Mouse (Mus musculus): Measurements from ENCODE around the gene Bloc1s5. TPM values are rescaled to one million over a fixed set of nuclear protein-coding genes. Genes with fewer than 3 reads are reported as not detected.
A peak's percentile ranks its signal among the peaks of the same experiment; 100 is the strongest.

Gene Bloc1s5
- polyA plus RNA-seq, 1 experiment, result 8.1 TPM

DNA sequence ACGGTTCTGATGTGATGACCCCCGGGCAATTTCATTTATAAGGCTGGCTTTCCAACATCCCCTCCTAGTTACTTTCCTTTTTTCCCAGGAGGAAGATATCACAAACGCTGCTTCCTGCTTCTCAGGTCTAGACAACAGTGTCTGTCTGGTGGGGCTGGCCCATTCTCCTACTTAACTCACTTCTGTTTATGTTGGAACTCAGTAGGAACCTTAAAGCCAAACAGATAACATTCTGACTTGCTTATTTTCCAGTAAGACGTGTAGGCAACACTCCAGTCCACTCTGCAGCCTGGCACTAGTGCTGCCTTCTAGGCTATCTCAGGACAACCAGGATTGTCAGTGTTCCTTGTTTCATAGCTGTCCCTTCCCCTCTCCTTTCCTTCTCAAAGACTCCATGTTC is 14.2 kb upstream of the Bloc1s5 start:
- no peak overlapping the region for H3K4me3 ChIP-seq (ENCODE audit: insufficient read depth, low read length)
- TF ChIP-seq CTCF (IDR thresholded peaks at IDR 0.05; ENCODE audit: low read depth, low read length) (no peak), POLR2A (IDR thresholded peaks at IDR 0.05; ENCODE audit: borderline replicate concordance, low read depth, low read length) (no peak)
- no peak overlapping the region for H3K27ac ChIP-seq (ENCODE audit: insufficient read depth, low read depth, low read length)
- peaks cover 4% of the 10 kb centered on the region; the same call in 1 of the 2 replicates for H3K4me1 ChIP-seq (ENCODE audit: control insufficient read depth, insufficient read depth, low read length)

DNA sequence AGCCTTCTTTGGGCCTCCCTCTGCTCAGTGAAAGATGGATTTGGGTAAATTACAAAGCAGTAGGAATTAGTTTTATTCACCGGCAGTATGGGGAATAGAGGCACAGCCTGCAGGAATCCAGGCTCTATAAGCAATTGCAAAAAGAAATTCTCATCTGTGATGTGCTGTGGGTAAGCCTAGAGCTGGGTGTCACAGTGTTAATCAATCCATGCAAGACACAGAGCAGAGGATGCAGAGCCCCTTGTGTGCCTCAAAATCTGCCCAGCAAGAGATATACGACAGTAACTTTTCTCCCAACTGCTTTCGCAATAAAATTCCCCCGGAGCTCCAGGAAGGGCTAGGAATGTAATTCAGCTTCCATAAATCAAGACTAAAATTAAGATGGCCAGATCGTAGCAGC is 6.5 kb upstream of the Bloc1s5 start:
- Histone ChIP-seq H3K4me1 (ENCODE audit: control insufficient read depth, insufficient read depth, low read length) (no peaks in the 10 kb centered on the region), H3K4me3 (ENCODE audit: insufficient read depth, low read length) (no peak overlapping the region), H3K27ac (ENCODE audit: insufficient read depth, low read depth, low read length) (no peak overlapping the region)
- TF ChIP-seq POLR2A (IDR thresholded peaks at IDR 0.05; ENCODE audit: borderline replicate concordance, low read depth, low read length) (no peak), CTCF (IDR thresholded peaks at IDR 0.05; ENCODE audit: low read depth, low read length) (no peak)

DNA sequence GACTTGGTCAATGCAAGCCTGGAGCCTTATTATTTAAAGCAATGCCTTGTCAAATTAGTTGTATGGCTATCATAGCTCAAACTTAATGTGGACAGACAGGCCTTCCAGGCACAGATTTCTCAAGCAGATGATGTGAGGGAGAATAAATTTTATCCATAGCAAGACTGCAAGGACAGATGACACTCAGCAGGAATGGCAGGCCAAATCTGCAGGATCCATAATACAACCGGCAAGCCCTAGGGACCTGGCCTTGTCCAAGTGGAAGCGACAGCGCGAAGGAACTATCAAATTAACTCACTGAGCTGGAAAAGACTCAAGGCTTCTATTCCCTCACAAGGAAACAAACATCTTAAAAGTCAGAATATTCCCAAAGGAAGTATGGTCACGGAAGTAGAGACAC is 6.1 kb upstream of the Bloc1s5 start:
- no peaks in the 10 kb centered on the region for H3K4me1 ChIP-seq (ENCODE audit: control insufficient read depth, insufficient read depth, low read length)
- no peak overlapping the region for H3K27ac ChIP-seq (ENCODE audit: insufficient read depth, low read depth, low read length)
- TF ChIP-seq POLR2A (IDR thresholded peaks at IDR 0.05; ENCODE audit: borderline replicate concordance, low read depth, low read length) (no peak), CTCF (IDR thresholded peaks at IDR 0.05; ENCODE audit: low read depth, low read length) (no peak)
- H3K4me3 ChIP-seq (ENCODE audit: insufficient read depth, low read length), result no peak overlapping the region

DNA sequence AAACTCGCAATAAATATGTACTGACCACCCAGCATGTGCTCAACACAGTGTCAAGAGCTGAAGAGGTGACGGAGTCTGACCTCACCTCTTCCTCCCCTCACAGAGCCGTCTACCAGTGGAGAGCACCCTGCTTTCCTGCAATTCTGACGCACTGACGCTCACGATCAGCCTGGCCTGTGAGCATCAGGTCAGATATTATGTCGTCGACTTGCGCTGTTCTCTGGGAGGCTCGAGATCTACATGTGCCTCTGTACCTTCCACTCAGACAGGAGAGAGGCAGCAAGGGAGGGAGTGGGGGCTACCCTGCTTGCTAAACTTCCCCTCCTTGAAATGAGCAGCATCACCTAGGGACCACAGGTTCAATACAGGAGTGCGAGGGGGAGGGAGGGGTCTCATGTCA is 3.8 kb upstream of the Bloc1s5 start:
- Histone ChIP-seq H3K27ac (ENCODE audit: insufficient read depth, low read depth, low read length) (no peak overlapping the region), H3K4me3 (ENCODE audit: insufficient read depth, low read length) (no peak overlapping the region), H3K4me1 (ENCODE audit: control insufficient read depth, insufficient read depth, low read length) (peaks cover 2% of the 10 kb centered on the region; the same call in 1 of the 2 replicates)
- TF ChIP-seq CTCF (IDR thresholded peaks at IDR 0.05; ENCODE audit: low read depth, low read length), result no peak
- TF ChIP-seq POLR2A (IDR thresholded peaks at IDR 0.05; ENCODE audit: borderline replicate concordance, low read depth, low read length), result no peak

DNA sequence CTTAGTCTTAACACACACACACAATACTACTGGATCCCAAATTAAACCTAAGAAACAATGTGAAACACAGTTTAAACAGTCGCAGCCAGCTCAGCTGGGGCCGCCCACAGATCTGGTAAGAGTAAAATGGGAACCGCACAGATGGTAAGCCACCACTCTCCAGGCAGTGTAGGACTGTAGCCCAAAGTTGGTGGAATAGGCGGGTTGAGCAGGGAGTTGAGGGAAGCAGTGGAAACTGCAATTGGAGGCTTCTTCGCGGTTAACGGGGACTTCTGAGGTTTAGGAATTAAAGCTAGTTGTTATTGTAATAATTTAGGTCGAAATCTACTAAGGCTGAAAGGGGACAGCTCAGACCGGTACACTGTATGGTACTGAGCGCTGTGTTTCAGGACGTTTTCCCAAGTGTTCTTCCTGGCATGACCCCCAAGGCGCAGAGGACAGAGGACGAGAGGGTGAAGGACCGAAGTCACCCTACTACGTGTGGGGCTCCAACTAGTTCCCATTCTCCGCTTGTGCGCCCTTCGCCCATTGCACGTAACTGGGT is 581 bp downstream of the Bloc1s5 start:
- no peak for TF ChIP-seq CTCF (IDR thresholded peaks at IDR 0.05; ENCODE audit: low read depth, low read length)
- no peak for TF ChIP-seq POLR2A (IDR thresholded peaks at IDR 0.05; ENCODE audit: borderline replicate concordance, low read depth, low read length)
- peak overlapping the region; percentile 88 for H3K4me3 ChIP-seq (ENCODE audit: insufficient read depth, low read length)
- peaks cover 2% of the 10 kb centered on the region; the same call in 1 of the 2 replicates for H3K4me1 ChIP-seq (ENCODE audit: control insufficient read depth, insufficient read depth, low read length)
- peak overlapping the region; percentile 9 for H3K27ac ChIP-seq (ENCODE audit: insufficient read depth, low read depth, low read length)

DNA sequence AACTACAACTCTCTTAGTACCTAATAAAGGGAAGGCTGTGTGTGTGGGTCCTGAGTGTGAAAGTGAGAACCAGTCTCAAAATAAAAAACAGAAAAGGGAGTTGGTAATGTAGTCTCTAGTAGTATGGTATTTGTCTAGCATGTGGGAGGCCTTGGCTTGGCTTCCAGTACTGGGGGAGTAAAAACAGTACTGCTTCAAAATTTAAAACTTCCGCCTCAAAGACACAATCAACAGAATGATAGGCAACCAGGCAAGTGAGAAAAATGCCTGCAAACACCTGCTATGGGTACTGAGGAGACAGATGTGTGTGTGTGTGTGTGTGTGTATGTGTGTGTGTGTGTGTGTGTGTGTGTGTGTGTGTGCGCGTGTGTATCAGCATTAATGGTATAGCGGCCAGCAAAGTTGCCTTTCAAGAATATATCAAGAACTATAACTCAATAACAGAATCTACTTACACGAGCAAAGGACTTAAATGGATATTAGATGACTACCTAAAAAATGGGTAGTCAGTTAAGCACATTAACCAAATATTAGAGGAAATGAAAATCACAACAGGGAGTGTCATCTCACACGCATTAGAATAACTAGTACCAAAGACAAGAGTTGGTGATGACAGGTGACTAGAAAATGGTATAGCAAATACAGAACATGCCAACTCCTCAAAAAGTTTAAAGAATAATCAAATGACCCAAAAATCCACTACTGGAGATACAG is 1.5 kb downstream of the Bloc1s5 start:
- H3K27ac ChIP-seq (ENCODE audit: insufficient read depth, low read depth, low read length), result no peak overlapping the region
- H3K4me1 ChIP-seq (ENCODE audit: control insufficient read depth, insufficient read depth, low read length), result peaks cover 2% of the 10 kb centered on the region; the same call in 1 of the 2 replicates
- no peak overlapping the region for H3K4me3 ChIP-seq (ENCODE audit: insufficient read depth, low read length)
- TF ChIP-seq CTCF (IDR thresholded peaks at IDR 0.05; ENCODE audit: low read depth, low read length) (no peak), POLR2A (IDR thresholded peaks at IDR 0.05; ENCODE audit: borderline replicate concordance, low read depth, low read length) (no peak)

DNA sequence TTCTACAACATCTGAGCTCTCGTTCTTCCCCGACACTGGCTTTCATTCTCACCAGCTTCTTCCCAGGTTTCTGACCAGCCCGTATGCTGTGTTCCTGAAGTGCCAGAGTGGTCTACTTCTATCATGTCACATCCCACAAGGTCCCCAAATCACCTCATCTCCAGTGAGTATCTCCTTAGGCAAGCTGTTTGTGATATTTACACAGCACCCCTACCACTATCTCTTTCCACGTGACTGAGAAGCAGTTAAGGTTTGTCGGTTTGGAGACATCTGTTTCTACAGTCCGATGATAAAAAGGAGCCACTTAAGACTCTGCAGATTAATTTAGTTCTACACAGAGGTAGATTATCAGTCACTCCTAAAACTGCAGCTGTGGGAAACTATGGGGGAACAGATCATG is 2.4 kb downstream of the Bloc1s5 start:
- peaks cover 2% of the 10 kb centered on the region; the same call in 1 of the 2 replicates for H3K4me1 ChIP-seq (ENCODE audit: control insufficient read depth, insufficient read depth, low read length)
- no peak overlapping the region for H3K4me3 ChIP-seq (ENCODE audit: insufficient read depth, low read length)
- no peak for TF ChIP-seq POLR2A (IDR thresholded peaks at IDR 0.05; ENCODE audit: borderline replicate concordance, low read depth, low read length)
- TF ChIP-seq CTCF (IDR thresholded peaks at IDR 0.05; ENCODE audit: low read depth, low read length), result no peak
- H3K27ac ChIP-seq (ENCODE audit: insufficient read depth, low read depth, low read length), result no peak overlapping the region

DNA sequence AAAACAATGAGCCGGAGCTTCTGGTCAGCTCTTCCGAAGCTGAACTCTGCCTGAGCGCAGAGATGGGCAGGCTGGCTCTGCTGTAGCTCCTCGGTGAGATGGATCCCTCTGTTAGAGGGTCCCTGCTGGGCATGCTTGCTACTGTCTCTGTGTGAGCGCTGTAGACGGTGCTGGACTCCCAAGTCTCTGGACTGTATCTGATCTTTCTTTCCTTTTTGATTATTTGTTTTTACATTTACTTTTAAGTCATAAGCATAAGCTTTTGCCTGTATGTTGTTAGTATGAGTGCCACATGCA is 8.7 kb downstream of the Bloc1s5 start:
- Histone ChIP-seq H3K4me3 (ENCODE audit: insufficient read depth, low read length) (no peak overlapping the region), H3K27ac (ENCODE audit: insufficient read depth, low read depth, low read length) (no peak overlapping the region), H3K4me1 (ENCODE audit: control insufficient read depth, insufficient read depth, low read length) (peaks cover 9% of the 10 kb centered on the region)
- TF ChIP-seq CTCF (IDR thresholded peaks at IDR 0.05; ENCODE audit: low read depth, low read length) (no peak), POLR2A (IDR thresholded peaks at IDR 0.05; ENCODE audit: borderline replicate concordance, low read depth, low read length) (no peak)

DNA sequence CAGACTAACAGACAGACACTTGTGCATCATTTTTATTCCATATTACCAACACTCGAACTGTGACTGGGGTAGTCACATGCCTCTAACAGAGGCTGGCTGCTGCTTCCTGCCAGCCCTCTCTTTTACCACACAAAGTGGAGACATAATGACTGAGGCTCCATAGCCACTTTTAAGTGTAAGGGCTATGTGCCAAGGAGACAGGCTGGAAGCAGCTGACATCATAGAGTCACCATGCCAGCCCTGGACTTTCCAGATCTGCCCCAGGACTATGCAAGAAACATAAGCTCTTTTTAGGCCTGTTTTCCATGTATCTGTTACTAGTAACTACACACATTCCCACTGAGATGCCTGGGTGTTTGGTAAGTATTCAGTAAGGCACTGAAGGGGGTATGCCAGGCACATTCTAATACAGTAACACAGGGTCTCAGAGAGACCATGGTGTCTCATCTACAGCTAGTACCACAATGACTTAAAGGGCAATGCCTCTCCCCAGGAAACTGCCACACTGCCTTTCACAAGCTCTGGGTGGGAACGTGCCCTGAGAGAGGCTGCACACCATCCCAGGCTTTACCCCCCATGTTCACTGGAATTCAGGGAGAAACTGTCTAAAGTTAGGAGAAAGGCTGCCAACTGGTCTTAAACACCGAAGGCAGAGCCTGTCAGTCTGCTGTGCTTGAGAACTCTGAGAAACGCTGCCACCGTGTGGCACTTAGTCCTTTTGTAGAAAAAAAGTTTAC is 9.2 kb downstream of the Bloc1s5 start:
- Histone ChIP-seq H3K4me3 (ENCODE audit: insufficient read depth, low read length) (no peak overlapping the region), H3K27ac (ENCODE audit: insufficient read depth, low read depth, low read length) (no peak overlapping the region), H3K4me1 (ENCODE audit: control insufficient read depth, insufficient read depth, low read length) (peaks cover 9% of the 10 kb centered on the region)
- TF ChIP-seq CTCF (IDR thresholded peaks at IDR 0.05; ENCODE audit: low read depth, low read length) (no peak), POLR2A (IDR thresholded peaks at IDR 0.05; ENCODE audit: borderline replicate concordance, low read depth, low read length) (no peak)

DNA sequence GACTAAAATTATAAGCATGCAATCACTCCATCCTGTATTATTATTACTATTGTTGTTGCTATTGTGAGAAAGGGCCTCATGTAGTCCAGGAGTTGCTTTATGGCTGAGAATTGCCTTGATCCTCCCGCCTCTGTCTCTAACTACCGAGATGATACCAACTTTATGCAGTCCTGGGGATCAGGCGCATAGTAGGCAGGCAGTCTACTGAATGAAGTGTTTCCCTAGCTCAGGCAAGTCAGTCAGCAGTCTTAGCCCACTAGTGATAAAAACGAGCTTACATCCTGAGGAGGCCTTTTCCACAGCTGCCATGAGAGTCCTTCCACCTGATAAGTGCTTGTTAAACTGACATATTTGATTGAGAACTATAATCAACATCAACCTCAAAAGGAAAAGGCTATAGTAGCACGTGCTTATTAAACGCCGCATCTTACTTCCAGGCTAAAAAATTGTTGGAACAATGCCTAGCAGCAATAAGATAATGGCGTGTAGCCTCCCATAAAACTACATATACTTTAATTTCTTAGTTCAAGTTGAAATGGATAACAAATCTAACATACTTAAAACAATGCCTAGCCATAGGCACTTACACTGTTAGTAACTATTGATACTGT is 10.5 kb downstream of the Bloc1s5 start:
- Histone ChIP-seq H3K4me3 (ENCODE audit: insufficient read depth, low read length) (no peak overlapping the region), H3K4me1 (ENCODE audit: control insufficient read depth, insufficient read depth, low read length) (peaks cover 9% of the 10 kb centered on the region), H3K27ac (ENCODE audit: insufficient read depth, low read depth, low read length) (no peak overlapping the region)
- TF ChIP-seq POLR2A (IDR thresholded peaks at IDR 0.05; ENCODE audit: borderline replicate concordance, low read depth, low read length) (no peak), CTCF (IDR thresholded peaks at IDR 0.05; ENCODE audit: low read depth, low read length) (no peak)

All from bone marrow macrophage, adult 2 months (primary cell).